Mouse (Mus musculus): ENCODE measurements around the gene Chrm1.

- TF ChIP-seq CTCF (IDR thresholded peaks at IDR 0.05) (no peak), EP300 (IDR thresholded peaks at IDR 0.05) (no peak)
Measured at GRCm38 (mm10) chr19:8646393-8646792, 17.2 kb upstream of the Chrm1 start.

All from lung, postnatal 0 days (tissue).